Mouse (Mus musculus) C2C12 (cell line): ENCODE measurements around the gene Olfr1412.

Experiments used
- CTCF ChIP-seq: IDR thresholded peaks from one replicate; pipeline ENCODE4 v1.5.1; 2011; ENCODE audit not compliant: control insufficient read depth, insufficient read depth, insufficient read length
- MAX ChIP-seq: IDR thresholded peaks from one replicate; pipeline ENCODE4 v1.6.1; 2011; ENCODE audit warnings: mild to moderate bottlenecking, control low read depth
- MYOD1 ChIP-seq: IDR thresholded peaks from one replicate; pipeline ENCODE4 v1.6.1; 2011; ENCODE audit warnings: low read depth; ENCODE audit not compliant: control insufficient read depth, insufficient read length
- MYOG ChIP-seq: IDR thresholded peaks from one replicate; pipeline ENCODE4 v1.6.1; 2011; ENCODE audit not compliant: control insufficient read depth, insufficient read length; ENCODE audit errors: extremely low read depth

DNA sequence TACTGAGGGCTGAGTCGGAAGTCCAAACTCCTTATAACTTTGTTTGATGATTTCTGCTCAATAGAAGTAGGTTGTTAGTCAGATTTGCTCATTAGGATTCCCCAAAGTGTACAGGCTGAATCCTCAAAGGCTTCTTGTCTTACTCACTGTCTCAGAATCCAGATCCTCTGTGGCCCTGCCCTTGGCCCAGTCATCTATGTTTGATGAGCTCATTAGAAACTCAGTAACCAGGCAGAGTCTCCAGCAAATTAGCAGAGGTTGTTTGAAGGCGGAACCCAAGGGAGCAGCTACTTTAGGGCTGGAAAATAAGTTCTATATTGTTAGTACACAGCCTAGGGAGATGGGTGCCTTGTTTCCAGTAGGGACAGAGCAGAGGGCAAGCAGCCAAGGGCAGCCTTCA is 39.6 kb upstream of the Olfr1412 start:
- no peak for TF ChIP-seq CTCF
- TF ChIP-seq MAX = no peak
- TF ChIP-seq MYOD1 = no peak
- no peak for TF ChIP-seq MYOG
